Mouse (Mus musculus): ENCODE data around the gene Ankrd12. TPM values are rescaled to one million over a fixed set of nuclear protein-coding genes. Genes with fewer than 3 reads are reported as not detected.

The Ankrd12 gene
- polyA plus RNA-seq, 1 experiment from 2014 or later = 118 TPM

GRCm38 (mm10) chr17:66106601-66107267 lies 29.8 kb upstream of the Ankrd12 start:
- no peaks in the 10 kb centered on the region for H3K9me3 ChIP-seq
- no peak overlapping the region for H3K4me2 ChIP-seq (replicated peaks)
- H3K36me3 ChIP-seq = no peaks in the 10 kb centered on the region
- H3K27me3 ChIP-seq = no peaks in the 10 kb centered on the region
- no peak for ATAC-seq
- H3K27ac ChIP-seq = no peak overlapping the region
- H3K9ac ChIP-seq (replicated peaks) = no peak overlapping the region
- 56% methylated on average over 10 of the region's 10 CpGs for WGBS
- peaks cover 10% of the 10 kb centered on the region for H3K4me1 ChIP-seq (replicated peaks)
- H3K4me3 ChIP-seq (replicated peaks) = no peak overlapping the region

DNA sequence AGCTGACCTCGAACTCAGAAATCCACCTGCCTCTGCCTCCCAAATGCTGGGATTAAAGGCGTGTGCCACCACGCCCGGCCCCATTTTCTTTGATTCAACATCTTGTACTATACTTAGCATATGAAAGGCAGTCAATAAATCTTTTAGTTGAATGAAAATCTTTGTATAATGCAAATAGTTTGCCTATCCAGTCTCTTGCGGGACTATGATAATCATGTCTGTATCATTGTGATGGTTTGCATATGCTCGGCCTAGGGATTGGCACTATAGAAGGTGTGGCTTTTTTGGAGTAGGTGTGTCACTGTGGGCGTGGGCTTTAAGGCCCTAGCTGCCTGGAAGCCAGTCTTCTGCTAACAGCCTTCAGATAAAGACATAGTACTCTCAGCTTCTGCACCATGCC lies 27.2 kb upstream of the Ankrd12 start:
- H3K27me3 ChIP-seq = no peaks in the 10 kb centered on the region
- no peak for ATAC-seq
- H3K4me2 ChIP-seq (replicated peaks) = no peak overlapping the region
- no peak overlapping the region for H3K4me3 ChIP-seq (replicated peaks)
- H3K9ac ChIP-seq (replicated peaks) = no peak overlapping the region
- WGBS = 80% methylated on average over 7 of the region's 7 CpGs
- H3K9me3 ChIP-seq = no peaks in the 10 kb centered on the region
- peaks cover 18% of the 10 kb centered on the region for H3K4me1 ChIP-seq (replicated peaks)
- no peak overlapping the region for H3K27ac ChIP-seq
- no peaks in the 10 kb centered on the region for H3K36me3 ChIP-seq

DNA sequence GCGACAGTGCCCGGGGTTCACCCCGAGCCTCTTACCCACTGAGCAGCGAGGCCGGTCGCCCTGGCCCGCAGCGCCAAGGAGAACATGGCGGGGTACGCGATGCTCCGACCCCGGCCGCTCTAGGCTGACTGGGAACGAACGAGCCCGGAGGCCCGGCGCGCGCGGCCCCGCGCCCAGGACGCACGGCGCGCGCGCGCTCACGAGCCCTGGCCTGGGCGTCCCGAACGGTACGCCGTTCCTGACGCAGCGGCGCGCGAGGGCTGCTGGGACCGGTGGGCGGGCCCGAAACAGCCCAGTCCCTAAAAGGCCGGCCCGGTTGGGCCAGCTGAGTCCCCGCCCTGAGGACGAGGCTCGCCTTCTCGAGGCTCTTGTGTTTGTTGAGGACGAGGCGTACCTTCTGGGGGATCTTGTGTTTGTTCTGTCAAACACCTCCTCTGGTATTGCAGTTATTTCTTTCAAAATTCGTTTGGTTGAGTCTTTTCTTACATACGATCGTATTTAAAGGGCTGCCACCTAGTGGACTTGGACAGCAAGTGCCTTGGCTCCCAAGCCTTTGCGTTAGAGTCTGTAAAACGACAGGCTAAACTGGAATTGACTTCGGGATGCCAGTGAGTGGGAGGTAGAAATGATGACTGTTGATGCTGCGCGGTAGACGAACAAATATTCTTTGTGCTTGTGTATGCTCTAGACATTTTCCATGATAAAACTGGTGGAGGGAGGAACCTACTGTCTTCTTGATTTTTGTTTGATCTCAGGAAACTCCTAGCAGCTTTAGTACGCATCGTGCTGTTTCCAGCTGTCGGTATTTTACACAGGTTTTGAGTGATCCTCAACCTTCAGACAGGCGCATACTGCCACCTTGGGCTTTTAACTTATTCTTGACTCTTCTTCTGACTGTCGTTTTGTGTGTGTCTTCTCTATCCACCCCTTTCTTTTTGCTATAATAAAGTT lies 24.8 kb upstream of the Ankrd12 start, which contains the start of gene Ndufv2:
Gene Ndufv2 (minus strand): TSS at position 180 of the 951 bp plus-strand sequence.
- H3K27me3 ChIP-seq = no peaks in the 10 kb centered on the region
- H3K27ac ChIP-seq = peak within 1 kb of the TSS; percentile 94
- no peaks in the 10 kb centered on the region for H3K9me3 ChIP-seq
- WGBS = 1% methylated on average over 67 of the region's 67 CpGs
- peaks cover 23% of the 10 kb centered on the region for H3K4me1 ChIP-seq (replicated peaks)
- peak; percentile 100 for ATAC-seq
- H3K9ac ChIP-seq (replicated peaks) = peak within 1 kb of the TSS; percentile 96
- peak within 1 kb of the TSS; percentile 89 for H3K4me2 ChIP-seq (replicated peaks)
- no peaks in the 10 kb centered on the region for H3K36me3 ChIP-seq
- peak within 1 kb of the TSS; percentile 92 for H3K4me3 ChIP-seq (replicated peaks)

GRCm38 (mm10) chr17:66100566-66101379 lies 23.9 kb upstream of the Ankrd12 start:
- Histone ChIP-seq H3K4me3 (replicated peaks) (peak overlapping the region; percentile 92), H3K27ac (peak overlapping the region; percentile 94), H3K36me3 (no peaks in the 10 kb centered on the region), H3K9ac (replicated peaks) (peak overlapping the region; percentile 96), H3K27me3 (no peaks in the 10 kb centered on the region), H3K4me1 (replicated peaks) (peaks cover 23% of the 10 kb centered on the region), H3K4me2 (replicated peaks) (peak overlapping the region; percentile 89), H3K9me3 (no peaks in the 10 kb centered on the region)
- ATAC-seq = no peak
- WGBS = under 1% methylated on average over 41 of the region's 41 CpGs

- WGBS = 88% methylated on average over 3 of the region's 3 CpGs
- ATAC-seq = no peak
- H3K4me2 ChIP-seq (replicated peaks) = no peak overlapping the region
- no peaks in the 10 kb centered on the region for H3K27me3 ChIP-seq
- peaks cover 12% of the 10 kb centered on the region for H3K36me3 ChIP-seq
- H3K4me3 ChIP-seq (replicated peaks) = no peak overlapping the region
- H3K9ac ChIP-seq (replicated peaks) = no peak overlapping the region
- no peak overlapping the region for H3K27ac ChIP-seq
- no peaks in the 10 kb centered on the region for H3K4me1 ChIP-seq (replicated peaks)
- H3K9me3 ChIP-seq = no peaks in the 10 kb centered on the region
Measured at GRCm38 (mm10) chr17:66092664-66093063, 15.8 kb upstream of the Ankrd12 start.

GRCm38 (mm10) chr17:66092065-66092464 lies 15.2 kb upstream of the Ankrd12 start:
- no peak overlapping the region for H3K9ac ChIP-seq (replicated peaks)
- no peaks in the 10 kb centered on the region for H3K4me1 ChIP-seq (replicated peaks)
- no peak overlapping the region for H3K4me2 ChIP-seq (replicated peaks)
- WGBS = 100% methylated on average over 2 of the region's 2 CpGs
- ATAC-seq = no peak
- no peak overlapping the region for H3K4me3 ChIP-seq (replicated peaks)
- peaks cover 16% of the 10 kb centered on the region for H3K36me3 ChIP-seq
- no peaks in the 10 kb centered on the region for H3K9me3 ChIP-seq
- no peaks in the 10 kb centered on the region for H3K27me3 ChIP-seq
- no peak overlapping the region for H3K27ac ChIP-seq

GRCm38 (mm10) chr17:66091392-66091791 lies 14.5 kb upstream of the Ankrd12 start:
- H3K36me3 ChIP-seq = peaks cover 22% of the 10 kb centered on the region
- H3K4me1 ChIP-seq (replicated peaks) = no peaks in the 10 kb centered on the region
- H3K4me2 ChIP-seq (replicated peaks) = no peak overlapping the region
- no peak overlapping the region for H3K9ac ChIP-seq (replicated peaks)
- 94% methylated on average over 2 of the region's 2 CpGs for WGBS
- H3K27ac ChIP-seq = no peak overlapping the region
- H3K4me3 ChIP-seq (replicated peaks) = no peak overlapping the region
- ATAC-seq = no peak
- no peaks in the 10 kb centered on the region for H3K9me3 ChIP-seq
- no peaks in the 10 kb centered on the region for H3K27me3 ChIP-seq

DNA sequence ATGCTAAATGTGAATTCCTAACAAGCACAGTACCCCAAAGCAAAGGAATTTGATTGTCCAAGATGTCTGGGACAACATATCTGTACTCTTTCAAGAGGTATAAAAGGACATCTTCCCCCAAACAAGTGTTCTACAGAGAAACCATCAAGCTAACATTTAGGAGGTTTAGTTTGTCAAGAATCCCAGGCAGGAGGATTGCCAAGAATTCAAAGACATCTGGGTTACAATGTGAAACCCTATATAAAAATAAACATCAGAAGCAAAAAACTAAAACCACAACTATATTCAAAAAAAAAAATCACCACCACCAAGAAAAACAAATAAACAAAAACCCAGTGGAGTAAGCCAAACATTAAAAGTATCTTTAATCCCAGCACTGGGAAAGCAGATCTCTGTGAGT lies 13.4 kb upstream of the Ankrd12 start:
- H3K4me3 ChIP-seq (replicated peaks) = no peak overlapping the region
- H3K4me2 ChIP-seq (replicated peaks) = no peak overlapping the region
- H3K9ac ChIP-seq (replicated peaks) = no peak overlapping the region
- no peak overlapping the region for H3K27ac ChIP-seq
- H3K9me3 ChIP-seq = no peaks in the 10 kb centered on the region
- H3K36me3 ChIP-seq = peaks cover 33% of the 10 kb centered on the region
- no peaks in the 10 kb centered on the region for H3K4me1 ChIP-seq (replicated peaks)
- H3K27me3 ChIP-seq = no peaks in the 10 kb centered on the region
- no peak for ATAC-seq

DNA sequence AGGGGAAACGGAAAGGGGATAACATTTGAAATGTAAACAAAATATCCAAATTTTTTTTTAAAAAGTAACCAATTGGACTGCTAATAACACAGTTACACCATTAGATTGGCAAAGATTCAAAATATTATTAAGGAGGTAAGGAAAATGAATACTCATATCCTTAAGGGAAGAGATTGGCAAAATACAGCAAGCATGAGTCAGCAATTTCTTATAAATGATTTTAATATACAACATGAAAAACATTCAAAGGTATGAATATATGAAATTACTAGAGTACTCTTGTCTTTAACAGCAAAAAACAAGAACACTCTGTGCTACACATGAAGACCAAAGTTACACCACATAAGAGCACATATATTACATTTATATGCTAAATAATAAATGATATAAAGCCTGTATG lies 8.1 kb upstream of the Ankrd12 start:
- H3K9ac ChIP-seq (replicated peaks) = no peak overlapping the region
- H3K4me3 ChIP-seq (replicated peaks) = no peak overlapping the region
- H3K27me3 ChIP-seq = no peaks in the 10 kb centered on the region
- H3K36me3 ChIP-seq = peaks cover 50% of the 10 kb centered on the region
- no peak overlapping the region for H3K4me2 ChIP-seq (replicated peaks)
- no peak overlapping the region for H3K27ac ChIP-seq
- WGBS = 93% methylated on average over 1 of the region's 1 CpGs
- no peaks in the 10 kb centered on the region for H3K9me3 ChIP-seq
- no peak for ATAC-seq
- no peaks in the 10 kb centered on the region for H3K4me1 ChIP-seq (replicated peaks)

DNA sequence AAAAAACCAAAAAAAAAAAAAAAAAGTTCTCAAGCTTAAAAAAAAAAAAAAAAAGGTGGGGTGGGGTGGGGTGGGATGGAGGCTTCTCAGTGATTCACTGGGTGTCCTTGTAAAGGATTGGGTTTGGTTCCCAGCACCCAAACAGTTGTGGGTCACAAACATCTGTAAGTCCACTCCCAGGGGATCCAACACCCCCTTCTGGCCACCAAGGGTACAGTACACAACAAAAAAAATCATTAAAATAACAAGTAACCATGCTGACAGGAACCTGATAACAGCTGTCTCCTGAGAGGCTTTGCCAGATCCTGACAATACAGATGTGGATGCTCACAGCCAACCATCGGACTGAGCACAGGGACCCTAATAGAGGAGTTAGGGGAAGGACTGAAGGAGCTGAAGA lies 7.6 kb upstream of the Ankrd12 start:
- no peaks in the 10 kb centered on the region for H3K4me1 ChIP-seq (replicated peaks)
- no peak overlapping the region for H3K4me3 ChIP-seq (replicated peaks)
- peaks cover 55% of the 10 kb centered on the region for H3K36me3 ChIP-seq
- no peaks in the 10 kb centered on the region for H3K27me3 ChIP-seq
- no peaks in the 10 kb centered on the region for H3K9me3 ChIP-seq
- no peak overlapping the region for H3K4me2 ChIP-seq (replicated peaks)
- no peak for ATAC-seq
- H3K9ac ChIP-seq (replicated peaks) = no peak overlapping the region
- no peak overlapping the region for H3K27ac ChIP-seq
- WGBS = 93% methylated on average over 1 of the region's 1 CpGs

GRCm38 (mm10) chr17:66077437-66077850 lies 555 bp upstream of the Ankrd12 start:
- H3K9ac ChIP-seq (replicated peaks) = peak overlapping the region; percentile 88
- peak overlapping the region; percentile 94 for H3K4me3 ChIP-seq (replicated peaks)
- peak overlapping the region; percentile 97 for H3K27ac ChIP-seq
- peak; percentile 84 for ATAC-seq
- H3K27me3 ChIP-seq = no peaks in the 10 kb centered on the region
- peaks cover 27% of the 10 kb centered on the region for H3K36me3 ChIP-seq
- no peaks in the 10 kb centered on the region for H3K9me3 ChIP-seq
- peaks cover 28% of the 10 kb centered on the region for H3K4me1 ChIP-seq (replicated peaks)
- peak overlapping the region; percentile 73 for H3K4me2 ChIP-seq (replicated peaks)
- 1% methylated on average over 23 of the region's 23 CpGs for WGBS
